Mouse (Mus musculus): ENCODE measurements around the gene Dock9. TPM values are rescaled to one million over a fixed set of nuclear protein-coding genes. Genes with fewer than 3 reads are reported as not detected.
A peak's percentile ranks its signal among the peaks of the same experiment; 100 is the strongest.

Dock9 gene
- polyA plus RNA-seq, 1 experiment from 2014 or later, result 6.2 TPM

DNA sequence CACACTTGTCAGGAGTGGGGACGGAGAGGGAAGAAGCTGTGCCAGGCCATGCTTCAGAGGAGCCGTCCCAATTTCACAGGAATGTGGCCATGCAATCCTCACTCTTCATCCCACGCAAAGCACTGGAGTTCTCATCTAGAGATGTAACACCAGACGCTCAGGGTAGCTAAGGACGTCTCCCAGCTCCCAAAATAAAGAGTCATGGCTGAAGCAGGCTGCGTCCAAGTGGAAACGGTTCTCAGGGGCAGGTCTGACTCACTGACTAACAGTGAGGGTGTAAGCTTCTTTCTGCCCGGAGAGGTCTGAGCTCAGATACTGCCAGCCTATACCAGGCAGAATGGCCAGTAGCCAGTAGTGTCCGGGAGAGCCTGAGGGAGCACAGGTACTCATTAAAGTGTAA lies 201.0 kb downstream of the Dock9 start:
- no peak for ATAC-seq (ENCODE audit: low FRiP score)
- WGBS, result 82% methylated on average over 9 of the region's 9 CpGs
- H3K4me2 ChIP-seq (replicated peaks), result no peak overlapping the region

DNA sequence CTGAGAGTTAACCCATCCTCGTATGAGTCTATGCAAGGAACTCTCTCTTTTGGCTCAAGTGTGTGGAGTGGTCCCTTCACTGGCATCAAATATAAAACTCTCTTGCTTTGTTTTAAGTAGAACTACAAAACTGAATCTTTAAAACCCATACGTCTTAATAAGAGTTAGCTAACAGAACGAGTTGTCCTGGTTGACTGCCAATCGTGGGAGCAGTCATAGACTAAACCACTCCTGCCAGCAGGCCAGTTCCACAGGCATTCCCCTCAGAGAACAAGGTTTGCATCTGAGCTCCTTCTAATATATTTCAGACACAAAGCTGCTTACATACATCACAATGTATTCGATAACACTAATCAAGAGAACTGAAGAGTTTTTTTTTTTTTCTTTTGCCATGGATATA lies 203.0 kb downstream of the Dock9 start:
- no peak for ATAC-seq (ENCODE audit: low FRiP score)
- no peak overlapping the region for H3K4me3 ChIP-seq
- 91% methylated on average over 5 of the region's 5 CpGs for WGBS
- no peak overlapping the region for H3K4me2 ChIP-seq (replicated peaks)
- H3K27ac ChIP-seq, result no peak overlapping the region
- peaks cover 6% of the 10 kb centered on the region for H3K4me1 ChIP-seq
- H3K27me3 ChIP-seq, result peaks cover 3% of the 10 kb centered on the region; the same call in 1 of the 2 replicates
- no peaks in the 10 kb centered on the region for H3K36me3 ChIP-seq
- H3K9ac ChIP-seq, result no peak overlapping the region
- no peaks in the 10 kb centered on the region for H3K9me3 ChIP-seq (replicated peaks)

More for the DNA sequence above, 201.0 kb downstream of the Dock9 start:
- Histone ChIP-seq H3K4me3 (no peak overlapping the region), H3K9ac (no peak overlapping the region), H3K9me3 (replicated peaks) (no peaks in the 10 kb centered on the region), H3K36me3 (no peaks in the 10 kb centered on the region), H3K27ac (no peak overlapping the region), H3K27me3 (peaks cover 3% of the 10 kb centered on the region; the same call in 1 of the 2 replicates), H3K4me1 (peaks cover 6% of the 10 kb centered on the region)

DNA sequence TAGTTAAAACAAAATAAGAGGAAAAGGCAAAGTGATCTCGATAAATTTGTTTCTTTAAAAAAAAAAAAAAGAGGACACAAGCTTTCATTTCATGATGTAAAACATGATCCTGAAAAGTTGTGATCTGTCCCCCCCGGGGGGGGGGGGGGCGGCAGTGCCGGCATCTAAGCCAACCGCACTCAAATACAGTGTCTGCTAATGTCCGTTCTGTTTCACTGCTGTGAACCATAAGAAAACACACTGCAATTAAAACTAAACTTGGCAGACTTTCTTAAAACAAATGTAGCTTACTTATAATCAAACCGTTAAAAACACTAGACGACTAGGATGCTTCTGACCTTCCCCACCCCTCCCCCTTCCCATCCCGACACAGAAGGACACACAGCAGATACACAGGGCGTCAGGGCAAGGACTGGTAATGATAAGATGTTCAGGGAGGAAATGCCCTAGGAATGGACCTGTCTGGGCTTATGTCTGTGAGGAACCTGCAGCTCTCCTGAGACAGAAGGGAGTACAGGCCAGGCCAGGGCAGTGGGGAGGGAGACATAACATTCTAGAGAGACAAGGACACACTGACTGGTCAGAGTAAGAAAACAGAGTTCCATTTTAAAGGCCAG lies 204.2 kb downstream of the Dock9 start:
- H3K27ac ChIP-seq, result no peak overlapping the region
- no peak overlapping the region for H3K4me3 ChIP-seq
- no peak for ATAC-seq (ENCODE audit: low FRiP score)
- H3K27me3 ChIP-seq, result peaks cover 3% of the 10 kb centered on the region; the same call in 1 of the 2 replicates
- H3K9me3 ChIP-seq (replicated peaks), result no peaks in the 10 kb centered on the region
- WGBS, result 69% methylated on average over 10 of the region's 10 CpGs
- H3K9ac ChIP-seq, result no peak overlapping the region
- H3K4me1 ChIP-seq, result peaks cover 9% of the 10 kb centered on the region
- H3K36me3 ChIP-seq, result no peaks in the 10 kb centered on the region
- H3K4me2 ChIP-seq (replicated peaks), result no peak overlapping the region

DNA sequence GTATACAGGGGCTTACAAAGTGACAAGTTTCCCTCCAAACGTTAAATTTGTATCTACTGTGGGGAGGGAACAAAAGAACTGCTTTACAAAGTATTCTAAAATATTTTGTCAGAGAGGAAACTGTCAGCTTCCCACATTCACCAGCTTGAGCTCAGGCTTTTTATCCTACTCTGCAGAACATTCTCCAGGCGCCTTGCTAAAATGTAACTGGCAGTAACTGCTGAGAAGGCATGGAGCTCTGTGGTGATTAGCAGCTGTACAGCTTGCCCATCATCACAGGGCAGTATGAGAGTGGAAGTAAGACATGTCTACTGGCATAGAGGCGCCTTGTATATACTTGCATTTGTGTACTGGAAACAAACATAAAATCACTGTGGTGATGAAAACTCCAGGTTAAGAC lies 204.7 kb downstream of the Dock9 start:
- 49% methylated on average over 3 of the region's 3 CpGs for WGBS
- Histone ChIP-seq H3K9me3 (replicated peaks) (no peaks in the 10 kb centered on the region), H3K27ac (no peak overlapping the region), H3K4me1 (peaks cover 9% of the 10 kb centered on the region), H3K36me3 (no peaks in the 10 kb centered on the region), H3K9ac (no peak overlapping the region), H3K4me3 (no peak overlapping the region), H3K27me3 (peaks cover 3% of the 10 kb centered on the region; the same call in 1 of the 2 replicates), H3K4me2 (replicated peaks) (no peak overlapping the region)
- ATAC-seq (ENCODE audit: low FRiP score), result no peak

DNA sequence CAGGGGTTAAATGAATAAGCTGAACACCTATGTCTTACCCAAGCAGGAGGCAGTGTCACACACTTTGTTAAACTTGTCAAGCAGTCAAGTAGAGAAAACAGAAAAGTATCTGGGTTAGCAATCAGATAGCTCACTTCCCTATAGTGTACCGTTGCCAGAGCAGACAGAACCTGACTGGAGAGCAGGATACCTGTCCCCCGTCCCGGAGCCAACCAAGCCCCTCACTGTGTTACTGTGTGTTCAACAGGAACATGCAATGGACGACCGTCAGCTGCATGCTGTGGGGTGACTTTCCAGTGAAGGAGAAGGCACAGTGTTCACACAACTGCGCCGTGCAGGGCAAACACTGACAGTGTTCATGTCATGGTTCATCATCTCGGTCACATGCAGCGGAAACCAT lies 205.3 kb downstream of the Dock9 start:
- Histone ChIP-seq H3K9ac (no peak overlapping the region), H3K36me3 (no peaks in the 10 kb centered on the region; the same call in 1 of the 2 replicates), H3K4me3 (no peak overlapping the region), H3K27me3 (peaks cover 3% of the 10 kb centered on the region; the same call in 1 of the 2 replicates), H3K27ac (no peak overlapping the region), H3K4me2 (replicated peaks) (no peak overlapping the region), H3K4me1 (peaks cover 9% of the 10 kb centered on the region), H3K9me3 (replicated peaks) (no peaks in the 10 kb centered on the region; the same call in 1 of the 2 replicates)
- no peak for ATAC-seq (ENCODE audit: low FRiP score)
- WGBS, result 53% methylated on average over 9 of the region's 9 CpGs

DNA sequence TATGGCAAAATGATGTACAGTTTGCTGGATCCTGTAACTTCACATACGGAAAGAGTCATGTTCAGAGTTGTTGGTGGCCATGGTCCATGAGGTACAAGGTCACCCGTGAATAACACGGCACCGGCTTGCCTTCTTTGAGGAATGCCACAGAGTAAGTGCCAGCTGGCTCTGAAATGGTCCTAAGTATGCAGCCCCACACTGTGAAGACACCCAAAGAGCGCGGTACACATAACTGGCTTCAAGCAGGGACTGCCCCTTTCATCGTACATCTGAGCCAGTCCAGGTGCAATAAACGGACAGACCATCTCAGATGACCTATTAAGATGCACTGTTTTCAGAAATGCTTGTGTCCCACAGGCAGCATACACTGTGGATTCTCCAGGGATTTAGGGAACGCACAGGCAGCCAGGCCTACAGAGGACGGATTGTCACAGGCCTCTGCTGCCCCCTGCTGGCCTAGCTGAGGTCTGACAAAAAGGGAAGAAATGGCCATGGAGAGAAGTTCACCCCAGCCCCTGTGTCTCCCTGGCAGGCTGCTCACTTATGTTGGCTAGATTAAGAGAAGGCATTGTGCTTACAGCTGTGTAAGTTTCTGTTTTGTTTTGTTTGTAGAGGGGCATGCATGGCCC lies 208.4 kb downstream of the Dock9 start:
- 52% methylated on average over 10 of the region's 10 CpGs for WGBS
- H3K4me1 ChIP-seq, result peaks cover 20% of the 10 kb centered on the region
- H3K27ac ChIP-seq, result no peak overlapping the region
- no peak overlapping the region for H3K4me2 ChIP-seq (replicated peaks)
- H3K27me3 ChIP-seq, result no peaks in the 10 kb centered on the region
- peak; percentile 28; the same call in 1 of the 2 replicates for ATAC-seq (ENCODE audit: low FRiP score)
- no peak overlapping the region for H3K9ac ChIP-seq
- no peaks in the 10 kb centered on the region; the same call in 1 of the 2 replicates for H3K36me3 ChIP-seq
- H3K9me3 ChIP-seq (replicated peaks), result no peaks in the 10 kb centered on the region; the same call in 1 of the 2 replicates
- H3K4me3 ChIP-seq, result no peak overlapping the region

DNA sequence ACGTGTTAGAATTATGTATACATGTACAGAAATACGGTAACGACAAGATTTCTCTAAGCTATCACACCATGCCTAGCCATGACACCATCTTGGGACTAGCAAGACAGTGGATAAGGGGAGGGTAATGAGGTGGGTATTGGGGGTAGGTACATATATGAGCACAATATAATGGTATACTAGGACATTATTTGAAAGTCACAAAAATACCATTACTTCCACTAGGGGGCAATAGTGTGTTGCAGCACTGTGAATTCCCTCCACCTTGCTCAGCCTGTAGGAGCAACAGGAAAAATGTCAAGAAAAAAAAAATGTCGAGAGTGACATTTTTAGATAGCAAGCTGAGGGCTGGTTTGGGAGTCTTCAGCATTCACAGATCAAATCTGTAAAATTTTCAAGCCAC lies 209.2 kb downstream of the Dock9 start:
- H3K27me3 ChIP-seq, result no peaks in the 10 kb centered on the region
- H3K9ac ChIP-seq, result no peak overlapping the region
- H3K4me2 ChIP-seq (replicated peaks), result no peak overlapping the region
- WGBS, result 69% methylated on average over 4 of the region's 4 CpGs
- no peak overlapping the region for H3K27ac ChIP-seq
- no peak overlapping the region for H3K4me3 ChIP-seq
- ATAC-seq (ENCODE audit: low FRiP score), result no peak
- peaks cover 20% of the 10 kb centered on the region for H3K4me1 ChIP-seq
- no peaks in the 10 kb centered on the region; the same call in 1 of the 2 replicates for H3K36me3 ChIP-seq
- no peaks in the 10 kb centered on the region; the same call in 1 of the 2 replicates for H3K9me3 ChIP-seq (replicated peaks)

DNA sequence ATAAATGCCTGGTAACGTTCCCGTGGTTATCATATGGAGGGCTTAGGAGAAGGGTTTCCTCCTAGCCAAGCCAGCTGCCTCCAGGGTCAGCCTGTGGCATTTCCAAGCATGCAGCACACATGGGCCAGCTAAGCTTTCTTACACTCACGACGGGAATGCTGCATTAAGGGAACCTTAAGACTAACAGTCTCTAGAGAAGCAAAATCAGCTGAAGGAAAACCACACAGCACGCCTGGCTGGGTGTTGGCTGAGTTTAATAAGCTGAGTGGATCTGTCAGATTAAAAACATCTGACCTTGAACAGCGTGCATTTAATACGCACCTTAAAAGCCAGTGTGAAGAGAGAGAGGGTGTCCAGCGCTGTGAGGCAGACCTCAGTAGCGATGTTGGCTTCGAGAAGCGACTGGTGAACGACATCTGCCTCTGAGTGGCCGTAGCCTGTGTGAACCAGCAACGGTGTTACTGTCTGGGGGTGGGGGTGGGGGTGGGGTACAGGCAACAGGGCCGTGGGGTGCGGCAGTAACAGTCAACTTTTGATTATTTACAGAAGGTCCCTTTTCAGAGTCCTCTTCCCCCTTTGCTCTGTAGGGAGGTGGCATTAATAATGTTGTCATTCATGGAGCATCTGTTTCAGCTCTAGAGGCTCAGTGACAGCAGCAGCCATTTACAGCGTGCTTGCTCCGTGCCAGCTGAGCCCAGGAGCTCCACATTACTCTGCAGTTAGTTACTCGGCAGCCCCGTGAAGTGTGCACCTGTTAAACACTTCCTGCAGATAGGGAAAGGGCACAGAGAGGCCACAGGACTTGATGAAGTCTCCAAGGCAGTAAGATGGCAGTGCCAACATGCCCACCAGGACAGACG lies 211.5 kb downstream of the Dock9 start:
- no peaks in the 10 kb centered on the region for H3K27me3 ChIP-seq
- no peaks in the 10 kb centered on the region; the same call in 1 of the 2 replicates for H3K36me3 ChIP-seq
- H3K4me2 ChIP-seq (replicated peaks), result peak overlapping the region; percentile 22
- no peak overlapping the region for H3K4me3 ChIP-seq
- peak; percentile 79 for ATAC-seq (ENCODE audit: low FRiP score)
- no peaks in the 10 kb centered on the region; the same call in 1 of the 2 replicates for H3K9me3 ChIP-seq (replicated peaks)
- no peak overlapping the region for H3K9ac ChIP-seq
- peaks cover 15% of the 10 kb centered on the region for H3K4me1 ChIP-seq
- 0 out of 2 replicates have a peak overlapping the region, but pooled peaks have one; percentile 35 for H3K27ac ChIP-seq
- 47% methylated on average over 21 of the region's 21 CpGs for WGBS

DNA sequence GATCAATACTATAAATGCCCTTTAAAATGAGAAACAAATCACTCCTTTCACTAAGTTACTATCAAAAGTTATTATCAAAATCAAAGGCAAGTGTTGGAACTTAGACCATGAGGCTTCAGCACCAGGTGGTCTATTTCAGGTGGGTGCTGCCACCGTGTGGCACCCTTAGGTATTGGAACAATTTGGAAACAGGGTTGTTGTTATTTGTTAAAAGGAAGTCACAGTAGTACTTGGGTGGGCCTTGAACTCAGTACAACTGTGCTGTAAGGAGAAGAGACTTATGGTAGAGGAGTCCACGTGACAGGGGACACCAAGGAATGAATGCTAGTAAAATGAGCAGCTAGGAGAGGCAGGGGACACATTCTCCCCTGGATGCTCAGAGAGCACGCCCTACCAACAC lies 218.6 kb downstream of the Dock9 start:
- Histone ChIP-seq H3K27ac (no peak overlapping the region), H3K4me3 (no peak overlapping the region), H3K27me3 (no peaks in the 10 kb centered on the region), H3K4me1 (no peaks in the 10 kb centered on the region), H3K9me3 (replicated peaks) (no peaks in the 10 kb centered on the region), H3K9ac (no peak overlapping the region), H3K4me2 (replicated peaks) (no peak overlapping the region), H3K36me3 (no peaks in the 10 kb centered on the region)
- ATAC-seq (ENCODE audit: low FRiP score), result 0 out of 2 replicates have a peak, but pooled peaks have one; percentile 26
- WGBS, result 39% methylated on average over 3 of the region's 3 CpGs

DNA sequence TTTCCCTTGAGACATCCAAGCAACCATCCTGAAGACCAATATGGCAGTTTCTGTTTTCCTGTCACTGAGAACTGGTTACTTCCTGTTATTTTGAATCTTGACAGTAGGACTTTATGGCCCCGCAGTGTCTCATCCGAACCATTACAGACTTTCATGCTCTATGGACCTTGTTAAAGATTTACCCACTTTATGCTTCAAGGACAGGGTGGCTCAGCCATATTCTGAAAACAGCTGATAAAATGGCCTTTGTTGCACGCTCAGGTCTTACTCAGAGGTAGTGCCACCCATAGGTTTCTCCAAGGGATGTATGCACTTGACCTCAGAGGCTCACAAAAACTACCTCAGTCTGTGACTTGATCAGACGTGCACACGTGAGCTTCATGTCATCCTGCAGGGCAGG lies 224.2 kb downstream of the Dock9 start:
- no peak overlapping the region for H3K4me3 ChIP-seq
- ATAC-seq (ENCODE audit: low FRiP score), result no peak
- H3K36me3 ChIP-seq, result no peaks in the 10 kb centered on the region
- 92% methylated on average over 5 of the region's 5 CpGs for WGBS
- H3K9me3 ChIP-seq (replicated peaks), result no peaks in the 10 kb centered on the region
- no peaks in the 10 kb centered on the region for H3K4me1 ChIP-seq
- no peak overlapping the region for H3K9ac ChIP-seq
- no peak overlapping the region for H3K27ac ChIP-seq
- H3K4me2 ChIP-seq (replicated peaks), result no peak overlapping the region
- no peaks in the 10 kb centered on the region for H3K27me3 ChIP-seq

DNA sequence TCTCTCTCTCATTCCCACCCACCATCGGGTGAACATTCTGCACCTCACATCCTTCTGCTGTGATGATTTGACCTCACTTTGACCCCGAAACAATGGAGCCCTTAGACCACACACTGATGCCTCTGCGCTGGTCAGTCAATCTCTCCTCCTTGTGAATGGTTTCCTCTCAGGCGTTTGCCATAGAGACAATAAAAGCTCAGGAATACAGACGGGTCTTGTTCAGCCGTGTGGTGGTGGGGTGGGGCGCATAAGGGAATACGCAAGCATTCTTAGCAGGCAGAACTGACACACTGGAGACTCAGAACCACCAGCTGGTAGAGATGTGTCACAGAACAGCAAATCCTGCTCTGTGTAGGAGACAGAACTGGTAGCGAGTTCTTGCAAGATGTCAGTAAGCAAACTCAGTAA lies 230.8 kb downstream of the Dock9 start:
- peak overlapping the region; percentile 26; the same call in 1 of the 2 replicates for H3K4me2 ChIP-seq (replicated peaks)

DNA sequence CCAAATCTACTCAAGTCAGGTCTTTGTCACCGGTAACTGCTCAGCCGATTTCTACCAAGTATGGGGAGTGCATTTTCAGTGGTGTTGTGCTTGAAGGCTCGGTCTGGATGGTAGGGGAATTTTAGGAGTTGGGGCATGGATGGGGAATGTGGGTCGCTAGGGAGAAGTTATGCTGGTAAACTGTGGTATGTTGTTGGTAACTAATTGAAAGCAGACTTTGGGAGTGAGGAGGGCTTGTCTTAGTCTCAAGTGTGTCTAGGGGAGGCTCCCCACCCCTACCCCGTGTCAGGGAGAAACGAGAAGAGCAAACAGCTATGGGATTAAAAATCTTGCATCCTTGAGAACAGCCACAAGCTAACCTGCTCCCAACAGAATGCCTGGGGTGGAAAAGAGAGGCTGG lies 231.7 kb downstream of the Dock9 start:
- Histone ChIP-seq H3K4me2 (replicated peaks) (no peak overlapping the region), H3K27ac (no peak overlapping the region)

More for the DNA sequence above, 230.8 kb downstream of the Dock9 start:
- Histone ChIP-seq H3K4me3 (no peak overlapping the region), H3K9me3 (replicated peaks) (no peaks in the 10 kb centered on the region), H3K36me3 (no peaks in the 10 kb centered on the region), H3K4me1 (peaks cover 29% of the 10 kb centered on the region), H3K27me3 (peaks cover 3% of the 10 kb centered on the region; the same call in 1 of the 2 replicates), H3K27ac (0 out of 2 replicates have a peak overlapping the region, but pooled peaks have one; percentile 7), H3K9ac (no peak overlapping the region)
- peak; percentile 83 for ATAC-seq (ENCODE audit: low FRiP score)
- 9% methylated on average over 9 of the region's 9 CpGs for WGBS

More for the DNA sequence above, 231.7 kb downstream of the Dock9 start:
- Histone ChIP-seq H3K9ac (no peak overlapping the region), H3K27me3 (peaks cover 8% of the 10 kb centered on the region; the same call in 1 of the 2 replicates), H3K4me1 (peaks cover 29% of the 10 kb centered on the region), H3K4me3 (no peak overlapping the region), H3K9me3 (replicated peaks) (no peaks in the 10 kb centered on the region), H3K36me3 (no peaks in the 10 kb centered on the region)
- 30% methylated on average over 6 of the region's 6 CpGs for WGBS
- no peak for ATAC-seq (ENCODE audit: low FRiP score)

Data from hindbrain, embryonic 12.5 days (tissue).